Mouse (Mus musculus) neural tube, embryonic 14.5 days (tissue): Measurements from ENCODE around the gene Wdr24. TPM values are rescaled to one million over a fixed set of nuclear protein-coding genes. Genes with fewer than 3 reads are reported as not detected.
"Not testable (repeated sequence)": the region's sequence is repeated elsewhere in the genome, so short reads cannot be mapped to it uniquely, and the experiment has no call there.

Experiments
- ATAC-seq: fragments of 200-750 bp; cut with Nextera tagmentation; 2 replicates; pipeline ENCODE4 v1.8.0; 2017; ENCODE audit warnings: low read depth, mild to moderate bottlenecking, moderate TSS enrichment, moderate library complexity
- H3K27ac ChIP-seq: fragments of 300-500 bp; sonication (generic); 2 replicates; pipeline ENCODE4 v1.5.1; 2014; ENCODE audit warnings: low read depth, mild to moderate bottlenecking, control low read depth, low read length, moderate library complexity, mixed read lengths
- H3K27me3 ChIP-seq: fragments of 300-500 bp; sonication (generic); 2 replicates; pipeline ENCODE4 v1.6.1; 2014; ENCODE audit warnings: low read length; ENCODE audit not compliant: control insufficient read depth, insufficient read depth
- H3K36me3 ChIP-seq: fragments of 300-500 bp; sonication (generic); 2 replicates; pipeline ENCODE4 v1.6.1; 2014; ENCODE audit warnings: low read length, mixed read lengths; ENCODE audit not compliant: control insufficient read depth, insufficient read depth
- H3K4me1 ChIP-seq: fragments of 300-500 bp; sonication (generic); 2 replicates; pipeline ENCODE4 v1.6.1; 2014; ENCODE audit warnings: low read length; ENCODE audit not compliant: control insufficient read depth, insufficient read depth
- H3K4me2 ChIP-seq: fragments of 300-500 bp; sonication (generic); 2 replicates; pipeline ENCODE4 v1.6.1; 2014; ENCODE audit warnings: mild to moderate bottlenecking, low read depth, low read length, control low read depth
- H3K4me3 ChIP-seq: fragments of 300-500 bp; sonication (generic); 2 replicates; pipeline ENCODE4 v1.5.1; 2014; ENCODE audit warnings: low read depth, low read length, control low read depth, mixed read lengths
- H3K9ac ChIP-seq: fragments of 300-500 bp; sonication (generic); replicated peaks from 2 replicates; pipeline ENCODE4 v1.6.1; 2014; ENCODE audit warnings: low read depth, mild to moderate bottlenecking, control low read depth, low read length, mixed read lengths
- H3K9me3 ChIP-seq: fragments of 300-500 bp; sonication (generic); 2 replicates; pipeline ENCODE4 v1.6.1; 2016; ENCODE audit warnings: low read length; ENCODE audit not compliant: control insufficient read depth
- whole genome bisulfite sequencing: fragments of 180-500 bp; shearing (Covaris S2); extraction: QIAGEN DNeasy Blood & Tissue Kit; methylation state at CpG from one replicate; pipeline ENCODE4 v1.1.7; 2014; 5-methylcytosine and 5-hydroxymethylcytosine counted together
- polyA plus RNA-seq: library from polyadenylated mRNA; unstranded; fragments of >200 nt; fragmentation: Nextera tagmentation; extraction: Ambion mirVana; gene quantifications from 2 replicates; pipeline ENCODE4 v1.2.1, GENCODE M21; 2014

Gene Wdr24
- polyA plus RNA-seq, 1 experiment from 2014 or later: 29.5 TPM

GRCm38 (mm10) chr17:25867509-25867835 is 44.0 kb downstream of the Wdr24 start:
- Histone ChIP-seq H3K27me3 (no peaks in the 10 kb centered on the region), H3K36me3 (no peaks in the 10 kb centered on the region), H3K9me3 (no peaks in the 10 kb centered on the region), H3K4me2 (peak overlapping the region; percentile 74), H3K27ac (no peak overlapping the region), H3K4me3 (peak overlapping the region; percentile 68), H3K4me1 (peaks cover 6% of the 10 kb centered on the region), H3K9ac (peak overlapping the region; percentile 61; the same call in 1 of the 2 replicates)
- ATAC-seq: no peak
- 13% methylated on average over 7 of the region's 7 CpGs for WGBS

GRCm38 (mm10) chr17:25867836-25868600 is 44.6 kb downstream of the Wdr24 start:
- H3K4me2 ChIP-seq: peak overlapping the region; percentile 74
- no peaks in the 10 kb centered on the region for H3K27me3 ChIP-seq
- H3K9me3 ChIP-seq: no peaks in the 10 kb centered on the region
- peak overlapping the region; percentile 61 for H3K9ac ChIP-seq
- no peaks in the 10 kb centered on the region for H3K36me3 ChIP-seq
- WGBS: 2% methylated on average over 42 of the region's 42 CpGs
- no peak overlapping the region for H3K27ac ChIP-seq
- peak; percentile 53 for ATAC-seq
- H3K4me3 ChIP-seq: peak overlapping the region; percentile 68
- H3K4me1 ChIP-seq: peaks cover 6% of the 10 kb centered on the region

GRCm38 (mm10) chr17:25868601-25869191 is 45.3 kb downstream of the Wdr24 start, which contains the start of gene Mcrip2:
Gene Mcrip2 (minus strand): TSS chr17:25868764.
- Histone ChIP-seq H3K9me3 (no peaks in the 10 kb centered on the region), H3K4me2 (peak within 1 kb of the TSS; percentile 74), H3K4me3 (peak within 1 kb of the TSS; percentile 68), H3K27me3 (no peaks in the 10 kb centered on the region), H3K4me1 (peaks cover 6% of the 10 kb centered on the region), H3K9ac (peak within 1 kb of the TSS; percentile 61), H3K27ac (peak within 1 kb of the TSS; percentile 7; the same call in 1 of the 2 replicates), H3K36me3 (no peaks in the 10 kb centered on the region)
- peak; percentile 84 for ATAC-seq
- WGBS: 0% methylated on average over 24 of the region's 24 CpGs

GRCm38 (mm10) chr17:25869498-25869897 is 46.1 kb downstream of the Wdr24 start:
- WGBS: 93% methylated on average over 8 of the region's 8 CpGs
- no peak overlapping the region for H3K9ac ChIP-seq
- no peak overlapping the region for H3K4me3 ChIP-seq
- H3K27ac ChIP-seq: no peak overlapping the region
- no peak overlapping the region for H3K4me2 ChIP-seq
- H3K27me3 ChIP-seq: no peaks in the 10 kb centered on the region
- H3K4me1 ChIP-seq: peaks cover 10% of the 10 kb centered on the region
- no peaks in the 10 kb centered on the region for H3K9me3 ChIP-seq
- ATAC-seq: no peak
- H3K36me3 ChIP-seq: no peaks in the 10 kb centered on the region

GRCm38 (mm10) chr17:25869954-25870353 is 46.5 kb downstream of the Wdr24 start:
- Histone ChIP-seq H3K9me3 (no peaks in the 10 kb centered on the region), H3K27me3 (no peaks in the 10 kb centered on the region), H3K36me3 (no peaks in the 10 kb centered on the region), H3K27ac (no peak overlapping the region), H3K4me1 (peaks cover 10% of the 10 kb centered on the region), H3K9ac (no peak overlapping the region), H3K4me2 (no peak overlapping the region), H3K4me3 (no peak overlapping the region)
- ATAC-seq: no peak
- 89% methylated on average over 2 of the region's 2 CpGs for WGBS

GRCm38 (mm10) chr17:25871566-25871965 is 48.1 kb downstream of the Wdr24 start:
- H3K27me3 ChIP-seq, H3K4me2 ChIP-seq, ATAC-seq, H3K27ac ChIP-seq, H3K36me3 ChIP-seq, H3K9me3 ChIP-seq, H3K9ac ChIP-seq, H3K4me3 ChIP-seq: not testable (repeated sequence)
- H3K4me1 ChIP-seq: peaks cover 17% of the 10 kb centered on the region

- 93% methylated on average over 3 of the region's 3 CpGs for WGBS
- no peak for ATAC-seq
- no peaks in the 10 kb centered on the region for H3K27me3 ChIP-seq
- H3K9me3 ChIP-seq: no peaks in the 10 kb centered on the region
- H3K27ac ChIP-seq: no peak overlapping the region
- no peak overlapping the region for H3K4me2 ChIP-seq
- no peaks in the 10 kb centered on the region for H3K36me3 ChIP-seq
- peaks cover 14% of the 10 kb centered on the region for H3K4me1 ChIP-seq
- H3K9ac ChIP-seq: no peak overlapping the region
- no peak overlapping the region for H3K4me3 ChIP-seq
Measured at GRCm38 (mm10) chr17:25872676-25873075, 49.2 kb downstream of the Wdr24 start.

- no peak for ATAC-seq
- Histone ChIP-seq H3K27me3 (no peaks in the 10 kb centered on the region), H3K4me3 (peak overlapping the region; percentile 75), H3K4me1 (peaks cover 12% of the 10 kb centered on the region), H3K27ac (0 out of 2 replicates have a peak overlapping the region, but pooled peaks have one; percentile 91), H3K36me3 (peaks cover 5% of the 10 kb centered on the region), H3K9me3 (no peaks in the 10 kb centered on the region), H3K4me2 (peak overlapping the region; percentile 95), H3K9ac (no peak overlapping the region; the same call in 1 of the 2 replicates)
- WGBS: 83% methylated on average over 11 of the region's 11 CpGs
Measured at GRCm38 (mm10) chr17:25873405-25874147, 50.1 kb downstream of the Wdr24 start.
